Mouse (Mus musculus) limb, embryonic 10.5 days (tissue): ENCODE measurements around the gene Pds5b. TPM values are rescaled to one million over a fixed set of nuclear protein-coding genes. Genes with fewer than 3 reads are reported as not detected.
"Not testable (repeated sequence)": the region's sequence is repeated elsewhere in the genome, so short reads cannot be mapped to it uniquely, and the experiment has no call there.

Source experiments
- DNase-seq: peaks from one replicate; pipeline ENCODE4 v3.0.0-alpha.2; 2017; ENCODE audit warnings: low spot score
- H3K27ac ChIP-seq: fragments of 300-500 bp; sonication (generic); 2 replicates; pipeline ENCODE4 v1.5.1; 2016; ENCODE audit warnings: mild to moderate bottlenecking
- H3K27me3 ChIP-seq: fragments of 300-500 bp; sonication (generic); 2 replicates; pipeline ENCODE4 v1.6.1; 2016; ENCODE audit warnings: low read depth, mild to moderate bottlenecking; ENCODE audit not compliant: poor library complexity, severe bottlenecking
- H3K36me3 ChIP-seq: fragments of 300-500 bp; sonication (generic); 2 replicates; pipeline ENCODE4 v1.6.1; 2016; ENCODE audit warnings: mild to moderate bottlenecking, moderate library complexity
- H3K4me1 ChIP-seq: fragments of 300-500 bp; sonication (generic); 2 replicates; pipeline ENCODE4 v1.6.1; 2016
- H3K4me3 ChIP-seq: fragments of 300-500 bp; sonication (generic); 2 replicates; pipeline ENCODE4 v1.5.1; 2016; ENCODE audit warnings: mild to moderate bottlenecking, moderate library complexity
- H3K9me3 ChIP-seq: fragments of 300-500 bp; sonication (generic); replicated peaks from 2 replicates; pipeline ENCODE4 v1.6.1; 2016; ENCODE audit warnings: mild to moderate bottlenecking
- WGBS: fragments of 180-500 bp; shearing (Covaris S2); methylation state at CpG from one replicate; pipeline ENCODE4 v1.1.7; 2016; 5-methylcytosine and 5-hydroxymethylcytosine counted together
- polyA plus RNA-seq: library from polyadenylated mRNA; unstranded; fragments of >200 nt; fragmentation: Nextera tagmentation; extraction: Ambion mirVana; gene quantifications from 2 replicates; pipeline ENCODE4 v1.2.1, GENCODE M21; 2016

Gene Pds5b
- polyA plus RNA-seq: 33.8 and 43.0 TPM in 2 replicates

- peak within 1 kb of the TSS; percentile 94 for H3K4me3 ChIP-seq
- 16% methylated on average over 44 of the region's 49 CpGs for WGBS
- peak; percentile 98 for DNase-seq
- H3K36me3 ChIP-seq: peaks cover 6% of the 10 kb centered on the region; the same call in 1 of the 2 replicates
- peak within 1 kb of the TSS; percentile 99 for H3K27ac ChIP-seq
- peaks cover 17% of the 10 kb centered on the region for H3K4me1 ChIP-seq
- no peaks in the 10 kb centered on the region for H3K9me3 ChIP-seq
- H3K27me3 ChIP-seq: no peaks in the 10 kb centered on the region
These were observed at the start of gene Pds5b for GRCm38 (mm10) chr5:150673153-150673835. Pds5b (plus strand) TSS chr5:150673739.

GRCm38 (mm10) chr5:150625528-150625927 lies 48.0 kb upstream of the Pds5b start:
- no peaks in the 10 kb centered on the region for H3K9me3 ChIP-seq
- H3K27ac ChIP-seq: no peak overlapping the region
- no peaks in the 10 kb centered on the region for H3K27me3 ChIP-seq
- WGBS: 92% methylated on average over 7 of the region's 7 CpGs
- no peaks in the 10 kb centered on the region; the same call in 1 of the 2 replicates for H3K36me3 ChIP-seq
- no peak overlapping the region for H3K4me3 ChIP-seq
- DNase-seq: no peak
- H3K4me1 ChIP-seq: no peaks in the 10 kb centered on the region

- DNase-seq: no peak
- Histone ChIP-seq H3K9me3 (no peaks in the 10 kb centered on the region), H3K36me3 (peaks cover 19% of the 10 kb centered on the region), H3K4me1 (no peaks in the 10 kb centered on the region), H3K4me3 (no peak overlapping the region), H3K27ac (no peak overlapping the region), H3K27me3 (no peaks in the 10 kb centered on the region)
- WGBS: 98% methylated on average over 1 of the region's 1 CpGs
These were observed 44.3 kb upstream of the Pds5b start for GRCm38 (mm10) chr5:150629272-150629671.

GRCm38 (mm10) chr5:150629692-150630091 lies 43.8 kb upstream of the Pds5b start:
- no peak for DNase-seq
- Histone ChIP-seq H3K4me1 (no peaks in the 10 kb centered on the region), H3K27ac (no peak overlapping the region), H3K36me3 (peaks cover 23% of the 10 kb centered on the region), H3K4me3 (no peak overlapping the region), H3K27me3 (no peaks in the 10 kb centered on the region), H3K9me3 (no peaks in the 10 kb centered on the region)
- 92% methylated on average over 2 of the region's 2 CpGs for WGBS

GRCm38 (mm10) chr5:150641440-150641839 lies 32.1 kb upstream of the Pds5b start:
- no peak overlapping the region for H3K4me3 ChIP-seq
- H3K36me3 ChIP-seq: peaks cover 86% of the 10 kb centered on the region
- H3K4me1 ChIP-seq: no peaks in the 10 kb centered on the region
- H3K9me3 ChIP-seq: no peaks in the 10 kb centered on the region
- no peaks in the 10 kb centered on the region for H3K27me3 ChIP-seq
- WGBS: 93% methylated on average over 3 of the region's 3 CpGs
- no peak overlapping the region for H3K27ac ChIP-seq
- DNase-seq: no peak

- 91% methylated on average over 4 of the region's 4 CpGs for WGBS
These were observed 30.1 kb upstream of the Pds5b start for GRCm38 (mm10) chr5:150643390-150643789.

GRCm38 (mm10) chr5:150644926-150645325 lies 28.6 kb upstream of the Pds5b start:
- DNase-seq: no peak
- no peak overlapping the region for H3K4me3 ChIP-seq
- H3K36me3 ChIP-seq: peaks cover 92% of the 10 kb centered on the region
- no peaks in the 10 kb centered on the region for H3K9me3 ChIP-seq
- no peaks in the 10 kb centered on the region for H3K27me3 ChIP-seq
- WGBS: 94% methylated on average over 4 of the region's 4 CpGs
- no peaks in the 10 kb centered on the region for H3K4me1 ChIP-seq
- H3K27ac ChIP-seq: no peak overlapping the region

More at GRCm38 (mm10) chr5:150643390-150643789, 30.1 kb upstream of the Pds5b start:
- H3K27me3 ChIP-seq, DNase-seq, H3K27ac ChIP-seq, H3K4me1 ChIP-seq, H3K4me3 ChIP-seq, H3K9me3 ChIP-seq: not testable (repeated sequence)
- peaks cover 87% of the 10 kb centered on the region for H3K36me3 ChIP-seq

GRCm38 (mm10) chr5:150652578-150652977 lies 21.0 kb upstream of the Pds5b start:
- Histone ChIP-seq H3K27me3 (no peaks in the 10 kb centered on the region), H3K27ac (no peak overlapping the region), H3K9me3 (no peaks in the 10 kb centered on the region), H3K4me1 (no peaks in the 10 kb centered on the region), H3K4me3 (no peak overlapping the region), H3K36me3 (peaks cover 69% of the 10 kb centered on the region)
- DNase-seq: no peak
- WGBS: 91% methylated on average over 2 of the region's 2 CpGs

- H3K27ac ChIP-seq: no peak overlapping the region
- no peak for DNase-seq
- no peaks in the 10 kb centered on the region for H3K27me3 ChIP-seq
- no peak overlapping the region for H3K4me3 ChIP-seq
- H3K36me3 ChIP-seq: peaks cover 54% of the 10 kb centered on the region
- H3K9me3 ChIP-seq: no peaks in the 10 kb centered on the region
- no peaks in the 10 kb centered on the region for H3K4me1 ChIP-seq
These were observed 19.0 kb upstream of the Pds5b start for GRCm38 (mm10) chr5:150654548-150654947.

GRCm38 (mm10) chr5:150659425-150659824 lies 14.1 kb upstream of the Pds5b start:
- not testable (repeated sequence) for H3K27me3 ChIP-seq, H3K4me1 ChIP-seq, H3K27ac ChIP-seq, H3K4me3 ChIP-seq, DNase-seq, H3K9me3 ChIP-seq
- WGBS: 95% methylated on average over 6 of the region's 6 CpGs
- peaks cover 64% of the 10 kb centered on the region for H3K36me3 ChIP-seq

GRCm38 (mm10) chr5:150660296-150660695 lies 13.2 kb upstream of the Pds5b start:
- not testable (repeated sequence) for H3K27ac ChIP-seq, H3K27me3 ChIP-seq, H3K4me3 ChIP-seq, H3K4me1 ChIP-seq, DNase-seq, H3K9me3 ChIP-seq
- WGBS: 94% methylated on average over 3 of the region's 3 CpGs
- H3K36me3 ChIP-seq: peaks cover 55% of the 10 kb centered on the region

GRCm38 (mm10) chr5:150663926-150664325 lies 9.6 kb upstream of the Pds5b start:
- H3K27ac ChIP-seq, H3K4me1 ChIP-seq, H3K9me3 ChIP-seq, DNase-seq, H3K27me3 ChIP-seq: not testable (repeated sequence)
- peak overlapping the region; percentile 92 for H3K4me3 ChIP-seq
- H3K36me3 ChIP-seq: peaks cover 40% of the 10 kb centered on the region
- WGBS: 68% methylated on average over 7 of the region's 7 CpGs

- Histone ChIP-seq H3K27ac (peak overlapping the region; percentile 95), H3K27me3 (no peaks in the 10 kb centered on the region), H3K4me1 (no peaks in the 10 kb centered on the region), H3K4me3 (peak overlapping the region; percentile 92), H3K36me3 (peaks cover 33% of the 10 kb centered on the region), H3K9me3 (no peaks in the 10 kb centered on the region)
- 1% methylated on average over 10 of the region's 10 CpGs for WGBS
- DNase-seq: no peak
These were observed 8.8 kb upstream of the Pds5b start for GRCm38 (mm10) chr5:150664794-150665131.
